Comparison of ENCODE assay signal across 21 mouse cellular contexts in the genomic region with DNA sequence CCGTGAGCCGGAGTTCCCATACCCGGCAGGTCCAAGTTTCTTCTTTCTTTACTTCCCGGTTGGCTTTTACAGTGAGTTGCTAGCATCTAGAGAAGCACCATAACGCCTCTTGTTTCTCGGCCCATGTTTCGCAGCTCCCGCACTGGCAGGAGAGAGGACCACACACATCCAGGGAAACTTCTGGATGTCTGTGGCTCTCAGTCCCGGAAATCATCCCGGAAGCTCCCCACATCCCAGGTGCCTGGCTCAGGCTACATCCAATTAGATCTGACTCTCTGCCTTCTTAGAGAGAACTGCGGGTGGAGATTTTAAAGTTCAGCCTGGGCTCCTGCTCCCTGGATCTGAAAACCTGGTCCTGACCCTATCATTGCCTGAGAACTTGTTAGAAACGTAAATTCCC.
DNase-seq lines count a peak whose midpoint lies in the region.
"Had no signal": no experiment of that assay in that cellular context is flagged by ENCODE, and none has a peak within 500 bp of the region (broad histone marks: within the 10 kb centered on the region; RNA-seq: fewer than 3 reads in every experiment).

No protein-coding gene starts in this region.

- H3K9me3 ChIP-seq in heart, embryonic 10.5 days, result no peaks in the 10 kb centered on the region
- no peaks in the 10 kb centered on the region for H3K9me3 ChIP-seq in embryonic facial prominence, embryonic 10.5 days
- H3K9me3 ChIP-seq: embryonic facial prominence, embryonic 12.5 days; forebrain, embryonic 12.5 days; hindbrain, embryonic 13.5 days had no signal

- H3K27ac ChIP-seq in heart, embryonic 10.5 days, result no peak overlapping the region
- H3K27ac ChIP-seq in embryonic facial prominence, embryonic 10.5 days (replicated peaks), result peak overlapping the region; percentile 49; the same call in 1 of the 2 replicates
- H3K27ac ChIP-seq: embryonic facial prominence, embryonic 12.5 days; forebrain, embryonic 12.5 days; gastrocnemius, adult 2 months; hindbrain, embryonic 13.5 days; hindbrain, postnatal 0 days had no signal

- WGBS in heart, embryonic 10.5 days, result 71% methylated on average over 12 of the region's 12 CpGs
- 61% methylated on average over 12 of the region's 12 CpGs for WGBS in embryonic facial prominence, embryonic 10.5 days

- H3K36me3 ChIP-seq in heart, embryonic 10.5 days, result no peaks in the 10 kb centered on the region
- H3K36me3 ChIP-seq in embryonic facial prominence, embryonic 10.5 days (replicated peaks), result no peaks in the 10 kb centered on the region
- H3K36me3 ChIP-seq: embryonic facial prominence, embryonic 12.5 days; forebrain, embryonic 12.5 days; hindbrain, embryonic 13.5 days had no signal

- peak; percentile 45 for DNase-seq in heart, embryonic 10.5 days (ENCODE audit: low spot score)
- no peak for DNase-seq in heart, adult 9 months (ENCODE audit: low spot score in 2 of 2)
- peak; percentile 25 for DNase-seq in retina, postnatal 1 day
- no peak for DNase-seq in retina, embryonic 14.5 days (ENCODE audit: low spot score)
- no peak for DNase-seq in embryonic facial prominence, embryonic 10.5 days (ENCODE audit: low spot score)
- no peak for DNase-seq in MN1 (ENCODE audit: low spot score)
- DNase-seq in urinary bladder, postnatal 36 days (ENCODE audit: low spot score in 2 of 2), result no peak
- DNase-seq: adrenal gland, postnatal 10 days; cerebellum, adult 11 months; cerebellum, adult 8-10 months; cerebellum, postnatal 14 days; embryo, embryonic 11 days; forebrain, postnatal 0 days; gastrocnemius, adult 2 months; gastrocnemius, postnatal 25 days; heart, postnatal 10 days; heart, postnatal 4 days had no signal

- H3K27me3 ChIP-seq in heart, embryonic 10.5 days (ENCODE audit: insufficient read depth, poor library complexity, severe bottlenecking), result no peaks in the 10 kb centered on the region
- H3K27me3 ChIP-seq in embryonic facial prominence, embryonic 10.5 days (replicated peaks; ENCODE audit: low read depth, poor library complexity, severe bottlenecking), result peaks cover 2% of the 10 kb centered on the region
- H3K27me3 ChIP-seq: embryonic facial prominence, embryonic 12.5 days; forebrain, embryonic 12.5 days; hindbrain, embryonic 13.5 days had no signal

- H3K4me1 ChIP-seq in heart, embryonic 10.5 days, result no peaks in the 10 kb centered on the region
- H3K4me1 ChIP-seq in embryonic facial prominence, embryonic 10.5 days, result peaks cover 31% of the 10 kb centered on the region

- no peak overlapping the region for H3K4me3 ChIP-seq in heart, embryonic 10.5 days
- no peak overlapping the region for H3K4me3 ChIP-seq in embryonic facial prominence, embryonic 10.5 days
- H3K4me3 ChIP-seq: embryonic facial prominence, embryonic 12.5 days; forebrain, embryonic 12.5 days; gastrocnemius, adult 2 months; hindbrain, embryonic 13.5 days had no signal

Comparison
In these comparisons a context has a peak if more than half of its experiments do, and no peak if none do; other contexts are left out.
1. DNase-seq: peak in heart, embryonic 10.5 days (single experiment) and retina, postnatal 1 day (single experiment); none in heart, adult 9 months (0 of 2), retina, embryonic 14.5 days (single experiment), embryonic facial prominence, embryonic 10.5 days (single experiment), MN1 (single experiment) and urinary bladder, postnatal 36 days (0 of 2).